Mouse (Mus musculus) urinary bladder, postnatal 4 days (tissue): Measurements from ENCODE around the gene Gpalpp1.

ENCODE experiments used
- DNase-seq, 2 experiments: peaks; one replicate each; pipeline ENCODE4 v3.0.0; 2021 to 2022; ENCODE audit warnings: low spot score in 2 of 2

Gpalpp1 gene

DNA sequence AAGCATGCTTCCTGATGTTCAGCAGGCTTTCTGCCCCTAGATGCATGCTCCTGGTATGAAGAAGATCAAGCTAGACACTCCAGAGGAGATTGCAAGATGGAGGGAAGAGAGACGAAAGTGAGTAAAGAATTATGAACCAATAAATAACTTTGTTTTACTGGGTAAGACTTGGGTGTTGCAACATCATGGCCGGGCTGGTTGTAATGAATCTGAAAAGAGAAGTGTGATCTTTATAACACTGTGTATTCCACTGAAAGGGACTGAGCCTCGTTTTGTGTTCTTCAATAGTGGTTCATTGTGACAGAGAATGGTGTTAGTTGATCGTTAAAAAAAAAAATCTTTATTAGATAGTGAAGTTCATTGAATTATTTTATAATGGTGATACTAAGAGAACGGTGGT lies 5.2 kb upstream of the Gpalpp1 start:
- DNase-seq: no peak

DNA sequence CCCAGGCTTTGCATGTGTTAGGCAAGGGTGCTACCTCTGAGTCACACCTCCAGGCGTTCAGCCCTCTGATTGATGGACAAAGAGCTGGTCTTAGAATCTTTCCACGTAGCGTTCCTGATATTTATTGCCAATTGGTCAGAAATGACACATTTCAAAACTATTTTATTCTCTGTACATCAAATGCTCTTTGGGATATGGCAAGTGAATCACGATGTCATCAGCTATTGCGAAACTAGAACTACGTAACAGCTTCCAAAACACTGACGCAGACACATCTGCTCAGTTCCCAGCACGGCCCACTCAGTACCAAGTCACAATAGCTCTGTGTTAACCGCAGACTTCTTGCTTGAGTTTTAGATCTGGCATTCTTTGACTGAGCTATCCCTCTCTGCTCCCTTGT lies 11.0 kb downstream of the Gpalpp1 start:
- DNase-seq: no peak

DNA sequence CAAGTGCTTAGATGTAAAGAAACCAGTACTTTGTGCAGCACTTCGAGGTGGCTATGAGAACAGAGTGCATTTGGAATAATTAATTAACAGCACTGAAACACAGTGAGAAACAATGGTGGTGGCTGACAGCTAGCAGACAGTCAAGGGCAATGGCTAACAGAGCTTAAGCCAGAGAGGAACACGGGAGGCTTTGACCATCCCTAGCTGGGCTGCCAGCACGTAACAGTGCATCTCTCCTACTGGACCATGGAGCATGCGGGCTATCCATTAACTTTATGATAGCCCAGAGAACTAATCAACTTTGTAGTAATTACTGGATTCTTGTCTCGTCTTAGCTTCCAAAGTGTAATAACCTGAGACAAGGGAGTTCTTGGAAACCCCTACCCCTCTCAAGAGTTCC lies 12.7 kb downstream of the Gpalpp1 start:
- DNase-seq: no peak

- DNase-seq: no peak
Measured at GRCm38 (mm10) chr14:76097244-76097643, 13.3 kb downstream of the Gpalpp1 start.

- DNase-seq: no peak
Measured at GRCm38 (mm10) chr14:76084188-76084587, 26.4 kb downstream of the Gpalpp1 start.

GRCm38 (mm10) chr14:76082086-76082636 lies 28.4 kb downstream of the Gpalpp1 start:
- DNase-seq: no peak

DNA sequence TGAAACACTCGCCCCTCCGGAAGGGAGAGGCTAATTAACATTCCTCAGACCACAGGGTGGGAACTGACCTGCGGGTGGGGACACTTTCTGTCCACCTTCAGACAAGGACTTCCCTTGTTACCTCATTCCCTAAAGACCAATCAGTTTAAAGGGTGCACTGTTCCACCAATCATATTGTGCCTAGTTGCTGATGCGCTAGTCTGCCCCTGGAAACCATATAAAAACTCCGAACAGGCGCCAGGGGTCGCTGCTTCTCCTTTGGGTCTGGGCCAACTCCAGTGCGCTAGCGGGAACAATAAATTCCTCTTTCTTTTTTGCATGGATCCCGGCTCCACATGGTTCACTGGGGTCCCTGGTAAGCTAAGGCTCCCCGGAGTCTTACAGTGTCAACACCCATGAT lies 29.1 kb downstream of the Gpalpp1 start:
- no peak for DNase-seq

DNA sequence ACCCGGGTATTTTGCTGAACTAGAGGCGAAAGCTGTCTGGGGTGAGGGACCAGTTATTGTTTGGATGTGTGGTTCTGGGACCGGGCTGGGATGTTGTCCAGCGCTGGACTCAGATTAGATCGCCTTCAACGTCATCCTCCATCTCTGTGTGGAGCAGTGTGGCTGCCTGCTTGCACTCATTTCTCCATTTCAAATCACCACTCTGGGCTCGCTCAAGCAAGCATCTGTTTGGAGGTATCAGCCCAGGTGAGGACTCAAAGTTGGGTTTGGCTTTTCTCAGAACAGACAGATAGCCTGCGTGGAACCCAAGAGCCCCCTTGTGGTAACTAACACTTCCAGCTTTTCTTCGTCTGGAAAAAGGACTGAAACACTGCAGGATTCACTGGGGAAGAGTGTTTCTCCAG lies 33.5 kb downstream of the Gpalpp1 start:
- no peak for DNase-seq

DNA sequence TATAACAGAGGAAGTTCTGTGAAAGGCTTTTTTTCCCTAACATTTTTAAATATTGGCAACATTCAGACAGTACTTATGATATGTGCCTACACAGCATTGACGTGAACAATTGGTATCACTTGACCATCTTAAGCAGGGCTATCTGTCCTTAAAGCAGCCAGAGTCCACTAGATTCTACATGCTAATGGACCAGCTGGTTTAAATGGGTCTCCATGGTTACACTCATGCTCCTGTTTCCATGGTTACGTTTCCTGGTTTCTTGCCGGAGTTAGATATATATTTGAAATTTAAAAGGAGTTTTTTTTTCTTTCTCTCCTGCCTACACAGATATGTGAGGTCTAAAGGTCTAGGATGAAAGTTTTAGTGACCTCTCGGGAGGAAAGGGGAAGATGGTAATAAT lies 34.0 kb downstream of the Gpalpp1 start:
- DNase-seq: no peak

GRCm38 (mm10) chr14:76075721-76076120 lies 34.8 kb downstream of the Gpalpp1 start:
- DNase-seq: no peak

DNA sequence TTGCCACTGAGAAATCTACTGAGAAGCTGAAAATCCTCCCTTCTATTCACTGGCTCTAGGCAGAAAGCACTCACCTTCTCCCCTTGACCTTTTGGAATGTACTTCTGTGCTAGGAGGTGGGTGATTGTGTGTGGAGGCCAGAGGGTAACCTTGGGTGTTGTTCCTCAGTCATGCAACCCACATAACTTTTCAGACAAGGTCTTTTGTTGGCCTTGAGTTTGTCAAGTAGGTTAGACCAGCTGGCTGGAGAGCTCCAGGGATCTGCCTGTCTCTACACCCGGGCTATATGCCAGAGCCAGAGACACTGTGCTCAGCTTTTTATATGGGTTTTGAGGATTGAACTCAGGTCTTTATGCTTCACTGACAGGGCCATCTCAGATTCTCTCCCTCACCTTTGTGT lies 36.4 kb downstream of the Gpalpp1 start:
- no peak for DNase-seq

DNA sequence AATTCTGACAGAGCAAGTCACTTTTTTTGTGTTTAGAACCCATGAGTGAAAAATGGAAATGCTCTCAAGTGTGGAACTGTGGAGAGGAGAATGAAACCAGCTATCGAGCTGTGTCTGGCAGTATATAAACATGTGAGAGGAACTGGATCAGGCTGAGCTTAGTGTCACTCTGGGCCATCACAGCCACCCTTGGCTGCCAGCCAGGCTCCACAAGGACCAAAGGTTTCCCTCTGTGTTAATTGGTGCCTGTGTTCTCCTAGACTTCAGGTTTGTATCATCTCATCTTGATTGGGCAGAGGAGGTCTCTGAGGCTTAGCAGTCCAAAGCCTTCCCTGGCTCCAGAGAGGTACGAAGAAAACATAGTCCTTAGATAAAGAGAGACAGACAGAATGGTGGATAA lies 37.9 kb downstream of the Gpalpp1 start:
- DNase-seq: no peak

DNA sequence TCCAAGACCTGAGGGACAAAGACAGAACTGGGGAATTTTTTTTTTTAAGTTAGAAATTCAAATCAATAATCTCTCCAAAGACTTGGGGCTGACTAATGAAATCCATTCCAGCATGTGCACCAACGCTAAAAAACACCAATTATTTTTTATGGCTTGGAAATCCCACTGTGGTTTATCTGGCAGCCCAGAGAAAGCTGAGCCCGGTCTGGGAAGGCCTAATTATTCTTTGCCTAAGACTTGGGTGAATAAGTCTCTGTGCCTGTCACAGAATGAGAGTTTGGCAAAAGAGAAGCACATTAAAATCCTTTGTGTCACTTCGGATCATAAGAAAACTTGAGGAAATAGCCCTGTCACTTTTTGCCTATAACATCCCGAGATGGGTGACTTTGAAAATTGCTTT lies 41.3 kb downstream of the Gpalpp1 start:
- no peak for DNase-seq

- no peak for DNase-seq
Measured at GRCm38 (mm10) chr14:76068296-76068695, 42.3 kb downstream of the Gpalpp1 start.

- DNase-seq: no peak
Measured at GRCm38 (mm10) chr14:76067237-76067636, 43.3 kb downstream of the Gpalpp1 start.

DNA sequence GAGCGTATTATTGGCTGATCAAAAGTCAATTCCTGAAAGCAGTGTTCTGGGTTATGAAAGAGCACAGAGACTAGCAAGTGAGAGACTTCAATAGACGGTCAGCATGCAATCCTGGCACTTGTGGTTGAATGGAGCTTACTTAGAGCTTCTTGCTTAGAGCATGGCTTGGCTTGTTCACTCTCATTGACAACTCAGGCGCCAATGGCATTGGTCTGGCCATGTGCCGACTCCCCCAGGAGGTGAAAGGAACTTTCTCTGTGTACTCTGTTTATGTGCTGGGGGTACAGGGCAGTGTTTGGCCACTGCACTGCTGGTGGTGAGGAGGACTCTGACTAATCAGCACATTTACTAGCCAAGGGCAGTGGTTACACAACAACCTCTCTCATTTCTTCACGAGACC lies 51.1 kb downstream of the Gpalpp1 start:
- no peak for DNase-seq

- no peak for DNase-seq
Measured at GRCm38 (mm10) chr14:76053726-76054125, 56.8 kb downstream of the Gpalpp1 start.

GRCm38 (mm10) chr14:76051966-76052365 lies 58.6 kb downstream of the Gpalpp1 start:
- DNase-seq: no peak

DNA sequence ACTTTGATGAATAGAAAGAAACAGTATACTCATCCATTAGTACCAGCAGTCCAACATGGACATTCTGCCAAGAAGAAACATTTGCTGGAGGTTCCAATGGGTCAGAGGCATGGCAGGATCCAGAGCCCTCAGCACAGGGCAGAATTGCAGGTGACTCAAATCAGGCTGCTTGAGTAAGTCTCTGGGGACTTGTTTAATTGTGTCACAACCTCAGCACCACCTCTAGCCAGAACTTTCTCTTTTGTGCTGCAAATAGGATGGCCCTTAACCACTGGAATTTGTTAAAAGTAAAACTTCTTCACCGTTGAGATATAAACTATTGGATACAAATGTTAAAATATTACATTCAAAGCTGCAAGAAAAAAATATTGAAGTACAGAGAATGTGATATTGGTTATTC lies 64.8 kb downstream of the Gpalpp1 start:
- no peak for DNase-seq

DNA sequence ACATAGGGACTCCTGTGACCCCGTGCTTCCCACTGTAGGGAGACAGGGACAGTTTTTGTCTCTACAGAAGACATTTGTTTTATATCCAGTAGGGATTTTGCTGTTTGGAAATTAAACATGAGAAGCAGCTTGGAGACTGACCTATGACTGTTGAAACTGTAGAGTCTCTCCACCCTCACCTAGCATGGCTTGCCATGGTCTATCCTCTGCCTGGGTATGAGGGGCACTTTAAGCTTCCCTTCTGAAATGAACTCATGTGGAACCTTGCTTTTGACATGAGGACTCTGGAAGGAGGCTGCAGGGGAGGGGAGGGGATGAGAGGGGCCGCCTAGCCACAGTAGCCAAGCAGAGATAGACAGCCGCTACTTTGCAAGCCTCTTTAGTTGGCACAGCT lies 66.4 kb downstream of the Gpalpp1 start:
- DNase-seq: no peak

- DNase-seq: no peak
Measured at GRCm38 (mm10) chr14:76043251-76044163, 67.1 kb downstream of the Gpalpp1 start.
